Mouse (Mus musculus) cerebellum, adult 11 months (tissue): ENCODE results near the gene Tln1.
"Not testable (repeated sequence)": the region's sequence is repeated elsewhere in the genome, so short reads cannot be mapped to it uniquely, and the experiment has no call there.

ENCODE experiments used
- DNase-seq: peaks from one replicate; pipeline ENCODE4 v3.0.0; 2022

The Tln1 gene

GRCm38 (mm10) chr4:43561997-43562768, at the start of gene Tln1, which contains the start of gene Creb3:
Gene Tln1, minus strand, starts transcription at chr4:43562691.
Gene Creb3, plus strand, starts transcription at chr4:43562332.
- peak; percentile 88 for DNase-seq

- no peak for DNase-seq
Measured at GRCm38 (mm10) chr4:43604751-43605685, 42.5 kb upstream of the Tln1 start.

- DNase-seq, result no peak
Measured at GRCm38 (mm10) chr4:43604099-43604498, 41.6 kb upstream of the Tln1 start.

GRCm38 (mm10) chr4:43600195-43600934, 37.9 kb upstream of the Tln1 start:
- DNase-seq, result no peak

- DNase-seq, result no peak
Measured at GRCm38 (mm10) chr4:43598650-43599380, 36.3 kb upstream of the Tln1 start.

- DNase-seq, result no peak
Measured at GRCm38 (mm10) chr4:43598200-43598599, 35.7 kb upstream of the Tln1 start.

- not testable (repeated sequence) for DNase-seq
Measured at GRCm38 (mm10) chr4:43596597-43596996, 34.1 kb upstream of the Tln1 start.

GRCm38 (mm10) chr4:43593453-43593852, 31.0 kb upstream of the Tln1 start:
- no peak for DNase-seq

- DNase-seq, result no peak
Measured at GRCm38 (mm10) chr4:43591961-43592360, 29.5 kb upstream of the Tln1 start.

- DNase-seq, result no peak
Measured at GRCm38 (mm10) chr4:43591543-43591942, 29.1 kb upstream of the Tln1 start.

- DNase-seq, result no peak
Measured at GRCm38 (mm10) chr4:43587681-43588080, 25.2 kb upstream of the Tln1 start.

- DNase-seq, result no peak
Measured at GRCm38 (mm10) chr4:43586411-43586810, 23.9 kb upstream of the Tln1 start.

GRCm38 (mm10) chr4:43585682-43586081, 23.2 kb upstream of the Tln1 start:
- no peak for DNase-seq

GRCm38 (mm10) chr4:43584444-43585416, 22.2 kb upstream of the Tln1 start, which contains the start of gene Msmp:
Gene Msmp, minus strand, starts transcription at chr4:43584494.
- no peak for DNase-seq

GRCm38 (mm10) chr4:43583421-43583820, 20.9 kb upstream of the Tln1 start:
- no peak for DNase-seq

- DNase-seq, result no peak
Measured at GRCm38 (mm10) chr4:43582241-43582640, 19.8 kb upstream of the Tln1 start.

GRCm38 (mm10) chr4:43581381-43581780, 18.9 kb upstream of the Tln1 start:
- DNase-seq, result no peak

- no peak for DNase-seq
Measured at GRCm38 (mm10) chr4:43580721-43581120, 18.2 kb upstream of the Tln1 start.

- DNase-seq, result no peak
Measured at GRCm38 (mm10) chr4:43579731-43580130, 17.2 kb upstream of the Tln1 start.

GRCm38 (mm10) chr4:43579256-43579655, 16.8 kb upstream of the Tln1 start:
- no peak for DNase-seq
